Mouse (Mus musculus) spleen, postnatal 10 days (tissue): Measurements from ENCODE around the gene Lama1.
"Not testable (repeated sequence)": the region's sequence is repeated elsewhere in the genome, so short reads cannot be mapped to it uniquely, and the experiment has no call there.

Experiments used
- DNase-seq, 2 experiments: peaks; one replicate each; pipeline ENCODE4 v3.0.0; 2021 to 2022; ENCODE audit warnings: low spot score in 2 of 2

The Lama1 gene

GRCm38 (mm10) chr17:67837351-67838090 lies 140.5 kb downstream of the Lama1 start:
- peak in 1 of 2 experiments; percentile 27 for DNase-seq

GRCm38 (mm10) chr17:67838948-67839347 lies 141.9 kb downstream of the Lama1 start:
- DNase-seq, result no peak

DNA sequence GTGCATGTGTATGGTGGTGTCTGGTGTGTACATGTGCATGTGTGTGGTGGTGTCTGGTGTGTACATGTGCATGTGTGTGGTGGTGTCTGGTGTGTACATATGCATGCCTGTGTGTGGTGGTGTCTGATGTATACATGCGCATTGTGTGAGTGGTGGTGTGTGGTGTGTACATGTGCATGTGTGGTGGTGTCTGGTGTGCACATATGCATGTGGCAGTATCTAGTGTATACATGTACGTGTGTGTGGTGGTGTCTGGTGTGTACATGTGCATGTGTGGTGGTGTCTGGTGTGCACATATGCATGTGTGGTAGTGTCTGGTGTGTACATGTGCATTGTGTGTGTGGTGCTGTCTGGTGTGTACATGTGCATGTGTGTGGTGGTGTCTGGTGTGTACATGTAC lies 144.4 kb downstream of the Lama1 start:
- DNase-seq, result not testable (repeated sequence)

DNA sequence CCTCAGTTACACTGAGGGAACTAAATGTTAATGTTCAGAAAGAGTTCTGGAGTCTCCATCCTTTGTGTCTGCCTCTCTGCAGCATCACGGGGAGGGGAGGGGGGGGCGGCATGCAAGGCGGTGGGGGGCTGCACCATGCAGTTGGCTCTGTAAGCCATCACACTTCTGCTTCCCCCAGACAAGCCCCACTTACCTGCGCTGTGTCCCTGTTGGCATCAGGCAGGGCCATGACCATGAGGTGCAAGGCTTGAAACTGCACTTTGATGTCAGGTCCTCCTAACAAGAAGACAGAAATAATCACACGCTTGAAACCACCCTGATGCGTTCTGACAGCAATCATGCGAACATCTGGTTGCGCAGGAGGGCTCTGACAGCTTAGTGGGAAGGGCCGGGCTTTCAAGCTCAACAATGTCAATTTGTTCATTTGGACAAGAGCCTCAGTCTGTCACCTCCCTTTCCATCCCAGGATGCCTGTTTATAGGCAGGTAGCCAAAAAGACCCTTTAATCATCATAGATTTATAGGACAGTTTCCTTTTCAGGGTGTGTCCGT lies 164.1 kb downstream of the Lama1 start:
- DNase-seq, result no peak

DNA sequence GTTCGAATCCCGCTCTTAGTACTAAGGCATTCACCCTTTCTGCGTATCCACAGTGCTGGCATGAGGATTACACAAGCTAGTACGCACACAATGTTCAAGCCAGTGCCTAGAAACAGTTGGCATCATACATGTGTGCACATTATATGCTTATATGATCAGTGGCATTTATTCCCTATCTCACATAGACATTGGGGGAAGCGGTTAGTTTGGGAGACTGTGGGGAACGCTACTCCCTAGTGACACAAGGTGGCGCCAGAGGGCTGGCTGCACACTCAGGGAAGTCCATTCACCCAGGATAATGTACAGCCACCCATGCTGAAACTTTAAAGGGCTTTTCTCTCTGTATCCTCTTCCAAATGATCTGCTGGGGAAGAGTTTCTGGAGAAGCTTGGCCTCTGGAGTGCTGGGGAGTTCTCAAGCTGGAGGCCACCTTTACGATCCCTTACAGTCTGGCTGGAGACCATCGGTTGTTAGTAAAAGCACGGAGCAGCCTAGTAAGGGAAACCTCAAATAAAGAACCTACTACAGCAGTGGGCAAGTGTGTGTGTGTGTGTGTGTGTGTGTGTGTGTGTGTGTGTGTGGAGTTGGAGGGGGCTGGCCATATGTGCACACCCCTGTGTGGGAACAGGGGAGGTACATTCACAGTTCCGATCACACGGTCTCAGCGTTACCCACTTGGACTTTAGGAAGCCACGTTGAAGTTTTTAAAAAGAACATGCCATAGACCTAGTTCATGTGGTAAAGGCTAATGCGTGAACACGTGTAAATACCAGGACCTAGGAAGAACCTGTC lies 164.9 kb downstream of the Lama1 start:
- peak in 1 of 2 experiments; percentile 37 for DNase-seq

DNA sequence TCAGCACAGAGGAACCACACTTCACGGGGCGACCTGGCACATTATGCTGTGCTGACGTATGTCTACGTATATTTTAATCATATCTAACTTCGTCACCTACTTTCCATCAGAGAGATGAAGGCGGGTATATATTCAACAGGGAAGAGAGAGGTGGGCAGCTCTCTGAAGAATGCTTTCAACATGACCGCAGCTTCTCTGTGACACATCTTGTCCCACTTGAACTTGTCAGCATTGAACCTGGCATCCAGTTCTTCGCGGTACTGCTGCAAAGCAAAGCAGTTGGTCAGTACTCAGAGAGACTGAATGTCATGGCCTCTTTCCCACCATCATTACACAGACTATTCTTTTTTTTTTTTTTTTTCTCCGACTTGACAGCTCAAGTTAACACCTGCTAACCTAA lies 167.3 kb downstream of the Lama1 start:
- DNase-seq, result no peak

GRCm38 (mm10) chr17:67864912-67865311 lies 167.9 kb downstream of the Lama1 start:
- DNase-seq, result no peak

- no peak for DNase-seq
Measured at GRCm38 (mm10) chr17:67866026-67866425, 169.0 kb downstream of the Lama1 start.

- DNase-seq, result no peak
Measured at GRCm38 (mm10) chr17:67866541-67867241, 169.6 kb downstream of the Lama1 start.

DNA sequence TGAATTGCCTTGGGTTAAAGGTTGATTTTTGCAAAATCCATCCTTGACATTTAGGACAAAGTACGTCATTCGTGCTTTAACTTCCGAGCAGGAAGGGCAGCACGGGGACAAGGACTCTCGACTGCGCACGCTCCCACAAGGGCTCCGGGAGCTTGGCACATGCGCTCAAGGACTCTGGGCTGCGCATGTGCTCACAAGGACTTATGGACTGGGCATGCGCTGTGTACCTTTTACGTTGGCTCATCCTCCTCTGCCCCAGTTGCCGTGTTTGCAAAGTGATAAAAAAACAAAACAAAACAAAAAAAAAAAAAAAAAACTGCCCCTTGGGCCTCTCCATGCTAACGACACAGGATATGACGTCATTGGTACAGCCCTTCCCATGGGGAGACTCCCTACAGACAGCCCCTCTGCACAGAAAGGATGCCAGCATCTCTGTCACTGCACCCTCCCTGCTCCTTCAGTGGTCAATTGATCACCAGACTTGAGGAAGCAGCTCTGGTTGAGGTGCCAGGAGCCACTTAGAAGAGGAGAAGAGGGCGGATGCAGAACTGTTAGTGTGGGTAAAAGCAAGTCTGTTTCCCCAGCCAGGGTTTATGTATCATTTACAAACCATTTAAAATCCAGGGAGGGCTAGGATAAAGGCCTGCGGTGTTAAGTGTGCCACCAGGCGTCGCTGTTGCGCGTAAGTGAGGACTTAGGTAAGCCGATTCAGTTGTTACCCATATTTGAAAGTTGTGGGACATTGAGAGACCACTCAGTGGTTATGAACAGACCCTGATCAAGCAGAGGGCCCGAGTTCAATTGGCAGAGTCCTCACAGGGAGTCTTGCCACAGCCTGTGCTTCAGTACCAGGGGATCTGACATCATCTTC lies 172.9 kb downstream of the Lama1 start:
- peak; percentile 7 to 55 for DNase-seq
